Mouse (Mus musculus): ENCODE results near the gene Ralgapa2. TPM values are rescaled to one million over a fixed set of nuclear protein-coding genes. Genes with fewer than 3 reads are reported as not detected.

The Ralgapa2 gene
- total RNA-seq, 2 experiments from 2014 or later = 6.4 to 7.3 TPM

DNA sequence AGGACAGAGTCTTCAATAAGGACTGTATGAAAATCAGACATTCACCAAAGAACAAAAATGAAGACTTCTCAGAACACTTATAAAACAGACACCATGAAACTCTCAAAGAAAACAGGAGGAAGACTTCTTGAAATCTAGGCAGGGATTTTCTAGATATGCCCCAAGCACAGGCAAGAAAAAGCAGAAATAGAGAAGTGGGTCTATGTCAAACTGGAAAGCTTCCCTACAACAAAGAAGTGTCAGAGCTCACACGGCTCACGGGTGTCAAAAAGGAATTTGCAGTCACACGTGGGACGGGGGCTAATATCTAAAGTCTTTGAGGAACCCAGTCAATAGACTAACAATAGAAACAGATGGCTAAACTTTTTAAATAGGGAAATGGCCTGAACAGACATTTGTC, 301.2 kb downstream of the Ralgapa2 start:
- intact Hi-C loops (cut with DNase I) = loop anchor here (10.0 kb wide), 2 partner anchors 204 to 256 kb away; no protein-coding TSS in a partner anchor
- no peak for DNase-seq

GRCm38 (mm10) chr2:146197947-146198346, 314.2 kb downstream of the Ralgapa2 start:
- intact Hi-C loops (cut with DNase I) = no loop called here
- no peak for DNase-seq

GRCm38 (mm10) chr2:146196126-146196525, 316.0 kb downstream of the Ralgapa2 start:
- intact Hi-C loops (cut with DNase I) = no loop called here
- no peak for DNase-seq
